Mouse (Mus musculus) CH12F3 (cell line): ENCODE data around the gene Nacc1.

Experiments used
- in situ Hi-C: fragments of 300-500 bp; cut with MboI; formaldehyde crosslinking; loops from 2 replicates; pipeline ENCODE4 v1.14.3; 2020; ENCODE audit warnings: low sequenced_read_pairs

Nacc1 gene

GRCm38 (mm10) chr8:84715893-84716468 is 28.3 kb upstream of the Nacc1 start:
- in situ Hi-C loops = no loop called here

DNA sequence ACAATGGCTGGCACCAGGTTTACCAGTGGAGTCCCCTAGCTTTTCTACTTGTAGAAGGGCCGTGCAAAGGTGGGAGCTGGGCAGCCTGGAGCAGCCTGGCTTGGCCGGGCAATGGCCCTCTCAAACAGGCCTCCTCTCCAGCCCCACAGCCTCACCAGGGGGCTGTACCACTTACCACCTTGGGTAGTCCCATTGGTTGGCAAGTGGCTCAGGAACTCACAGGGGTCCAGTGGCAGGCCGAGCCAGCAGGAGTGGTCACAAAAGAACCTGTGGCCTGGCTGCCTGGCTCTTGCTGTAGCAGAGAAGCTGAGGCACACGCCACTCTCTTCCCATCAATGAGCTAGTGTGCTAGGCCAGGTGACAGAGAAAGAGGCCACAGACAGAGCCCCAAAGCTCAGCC is 26.5 kb upstream of the Nacc1 start:
- in situ Hi-C loops = loop anchor here (5.0 kb wide), 1 partner anchor 98 kb away; no protein-coding TSS in a partner anchor

DNA sequence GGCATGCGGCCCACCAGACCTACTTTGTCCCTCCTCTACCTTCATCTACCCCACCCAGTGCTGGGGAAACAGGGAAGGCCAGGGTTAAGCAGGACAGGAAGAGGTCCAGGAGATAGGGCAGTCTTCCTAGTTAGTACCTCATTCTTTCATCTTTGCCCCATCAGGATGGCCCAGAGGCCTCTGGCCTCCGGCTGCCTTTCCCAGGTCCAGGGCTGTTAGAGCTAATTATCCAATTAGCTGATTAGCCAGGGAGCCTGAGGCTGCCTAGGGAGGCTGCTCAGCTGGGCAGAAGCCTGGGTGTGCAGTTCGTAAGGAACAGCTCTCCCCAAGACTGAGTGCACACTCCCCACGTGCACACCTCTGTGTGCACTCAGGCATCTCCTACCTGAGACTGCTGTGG is 25.7 kb upstream of the Nacc1 start:
- in situ Hi-C loops = loop anchor here (5.0 kb wide), 1 partner anchor 99 kb away; no protein-coding TSS in a partner anchor

- in situ Hi-C loops = loop anchor here (5.0 kb wide), 1 partner anchor 100 kb away; no protein-coding TSS in a partner anchor
Measured at GRCm38 (mm10) chr8:84712759-84713120, 25.1 kb upstream of the Nacc1 start.

GRCm38 (mm10) chr8:84711933-84712758 is 24.5 kb upstream of the Nacc1 start:
- in situ Hi-C loops = loop anchor here (5.0 kb wide), 1 partner anchor 100 kb away; no protein-coding TSS in a partner anchor

DNA sequence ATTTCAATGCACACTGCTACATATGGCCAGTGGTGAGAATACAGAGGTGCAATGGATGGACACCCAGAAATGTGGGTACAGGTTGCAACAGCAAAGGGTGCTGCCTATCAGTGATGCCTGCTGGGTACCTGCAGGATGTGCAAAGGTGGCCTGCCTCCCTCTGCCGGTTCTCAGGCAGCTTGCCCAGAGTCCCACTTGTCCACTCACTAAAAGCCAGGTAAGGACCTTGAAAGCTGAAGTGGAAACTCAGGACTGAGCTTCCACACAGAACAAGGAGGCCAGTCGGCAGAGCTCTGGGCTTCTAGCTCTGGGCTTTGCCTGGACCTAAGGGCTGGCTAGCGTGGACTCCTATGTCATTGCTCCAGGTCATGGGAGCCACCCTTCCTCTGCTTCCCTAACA is 23.6 kb upstream of the Nacc1 start:
- in situ Hi-C loops = loop anchor here (5.0 kb wide), 1 partner anchor 101 kb away; no protein-coding TSS in a partner anchor

- in situ Hi-C loops = loop anchor here (5.0 kb wide), 1 partner anchor 102 kb away; no protein-coding TSS in a partner anchor
Measured at GRCm38 (mm10) chr8:84709931-84710330, 22.3 kb upstream of the Nacc1 start.

GRCm38 (mm10) chr8:84708774-84709475 is 21.3 kb upstream of the Nacc1 start:
- in situ Hi-C loops = no loop called here

DNA sequence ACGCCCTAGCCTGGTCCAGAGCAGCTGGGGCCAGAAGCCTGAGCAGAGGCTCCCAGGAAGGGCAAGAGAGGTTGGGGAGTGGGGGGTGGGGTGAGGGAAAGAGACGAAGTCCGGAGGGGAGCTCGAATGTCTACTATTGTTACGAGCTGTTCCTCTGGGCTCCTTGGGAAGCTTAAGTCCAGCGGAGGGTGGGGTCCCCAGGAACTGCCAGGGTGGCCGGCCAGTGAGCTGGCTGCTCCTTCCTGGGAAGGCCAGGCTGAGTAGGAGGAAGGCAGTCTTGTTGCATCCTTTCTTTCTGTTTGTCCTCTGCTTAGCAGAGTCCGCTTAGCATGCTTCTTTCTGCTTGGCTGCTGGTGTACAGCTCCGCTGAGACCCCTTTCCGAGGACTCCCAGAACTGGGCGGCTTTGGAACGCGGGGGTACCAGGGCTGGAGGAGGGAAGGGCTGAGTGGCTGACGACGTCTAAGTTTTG is 20.4 kb upstream of the Nacc1 start:
- in situ Hi-C loops = no loop called here

DNA sequence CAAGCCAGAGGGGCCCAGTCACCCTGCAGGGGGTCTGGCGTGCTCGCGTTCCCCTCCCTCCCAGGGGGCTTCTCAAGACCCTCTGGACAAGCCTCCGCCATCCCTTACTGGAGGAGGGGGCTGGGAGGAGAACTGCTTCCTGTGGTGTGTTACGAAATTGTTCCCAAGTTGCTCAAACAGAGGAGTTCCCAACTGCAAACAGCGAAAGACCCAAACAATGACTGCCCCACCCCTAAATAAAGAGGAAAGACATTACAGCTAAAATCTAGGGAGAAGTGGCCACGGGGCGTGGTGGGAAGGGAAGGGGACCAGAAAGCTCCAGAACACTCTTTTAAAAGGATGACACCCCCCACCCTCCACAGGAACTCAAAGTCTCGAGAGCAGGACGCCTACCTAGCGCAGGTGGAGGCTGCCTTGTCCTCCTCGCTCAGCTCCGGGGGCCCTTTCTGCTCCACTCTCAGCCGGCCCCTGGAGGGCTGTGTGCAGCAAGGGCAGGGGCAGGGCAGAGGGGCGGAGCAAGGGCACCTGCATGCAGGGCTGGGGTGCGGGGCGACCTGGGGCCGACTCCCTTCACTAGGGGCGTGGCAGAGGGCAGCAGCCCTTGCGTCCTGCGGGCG is 19.7 kb upstream of the Nacc1 start:
- in situ Hi-C loops = no loop called here

GRCm38 (mm10) chr8:84706610-84707266 is 19.1 kb upstream of the Nacc1 start:
- in situ Hi-C loops = no loop called here

GRCm38 (mm10) chr8:84705960-84706359 is 18.3 kb upstream of the Nacc1 start:
- in situ Hi-C loops = no loop called here

DNA sequence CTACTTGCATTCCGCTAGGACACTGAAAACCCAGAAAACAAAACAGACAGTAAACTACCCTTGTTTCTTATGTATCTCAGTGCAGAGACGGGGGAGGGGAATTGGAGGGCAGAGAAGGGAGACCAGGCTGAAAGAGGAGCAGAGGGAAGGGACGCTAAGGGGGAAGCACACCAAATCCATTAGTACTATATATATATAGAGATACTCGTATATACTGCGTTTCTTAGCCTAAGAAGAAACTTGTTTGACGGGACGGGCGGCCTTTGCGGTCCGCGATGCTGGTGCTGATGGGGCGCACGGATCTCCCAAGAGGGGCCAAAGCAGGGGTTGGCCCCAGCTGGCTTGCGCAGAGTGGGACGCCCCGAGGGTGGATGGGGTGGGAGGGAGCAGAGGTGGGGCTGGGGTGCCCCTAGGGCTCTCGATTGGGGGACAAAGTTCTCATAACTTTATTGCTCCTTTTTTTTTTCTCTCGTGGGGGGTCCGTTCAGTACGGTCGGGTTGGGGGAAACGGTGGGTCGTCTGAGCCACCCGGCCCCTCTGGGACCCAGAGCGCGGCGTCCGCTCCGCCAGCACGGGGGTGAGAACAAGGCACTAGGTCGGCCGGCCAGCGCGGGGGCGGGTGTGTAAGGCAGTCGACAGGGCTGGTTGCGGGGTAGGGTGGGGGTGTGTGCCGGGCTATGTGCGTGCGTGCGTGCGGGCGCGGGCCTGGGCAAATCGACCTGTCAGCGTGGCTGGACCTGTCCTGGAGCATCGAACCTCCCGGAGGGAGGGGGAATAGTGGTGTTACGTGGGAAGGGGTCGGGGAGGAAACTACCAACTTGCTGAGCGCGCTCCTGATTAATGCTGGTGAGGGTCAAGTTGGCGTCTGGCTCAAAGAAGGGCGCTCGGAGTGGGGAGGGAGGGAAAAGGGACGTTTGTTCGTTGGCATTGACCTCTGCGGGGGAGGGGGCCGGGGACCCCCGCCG is 17.5 kb upstream of the Nacc1 start:
- in situ Hi-C loops = no loop called here

DNA sequence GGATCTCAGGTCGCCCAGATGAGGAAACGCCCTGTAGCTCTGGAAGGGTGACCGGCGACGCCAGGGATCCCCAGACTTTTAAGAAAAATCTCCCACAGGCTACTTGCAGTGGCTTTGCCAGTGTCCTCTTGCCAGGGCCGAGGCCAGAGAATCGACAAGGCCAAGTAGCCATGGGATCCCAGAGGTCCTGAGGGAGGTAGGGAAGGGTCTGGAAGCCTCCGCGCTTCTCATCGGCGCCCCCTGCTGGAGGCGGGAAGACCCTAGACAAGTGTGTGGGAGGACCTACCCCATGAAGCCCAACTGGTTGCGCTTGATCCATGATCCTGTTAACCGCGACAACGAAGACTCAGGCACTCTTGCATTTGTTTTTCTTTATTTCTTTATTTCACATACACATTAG is 16.7 kb upstream of the Nacc1 start:
- in situ Hi-C loops = no loop called here

- in situ Hi-C loops = no loop called here
Measured at GRCm38 (mm10) chr8:84703466-84704249, 16.0 kb upstream of the Nacc1 start.

DNA sequence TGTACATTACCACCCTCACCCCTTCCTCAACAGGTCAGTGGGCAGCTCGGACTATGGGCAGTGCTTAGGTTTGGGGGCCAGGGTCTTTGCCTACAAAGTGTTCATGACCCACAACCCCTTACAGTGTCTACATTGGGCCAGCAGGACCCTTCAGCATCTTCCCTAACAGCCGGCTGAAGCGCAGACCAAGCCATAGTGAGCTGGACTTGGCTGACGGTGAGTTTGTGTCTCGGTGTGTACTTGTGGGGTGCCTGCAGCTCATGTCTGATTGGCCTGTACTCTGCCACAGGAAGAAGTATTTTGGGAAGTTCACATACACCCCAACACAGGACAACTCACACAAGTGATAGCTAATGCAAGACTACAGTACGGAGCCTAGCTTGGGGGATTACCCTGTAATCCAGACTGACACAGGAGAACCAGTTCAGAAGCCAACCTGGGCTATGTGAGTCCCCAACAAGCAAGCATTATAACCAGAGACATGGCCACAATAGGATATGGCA is 15.4 kb upstream of the Nacc1 start:
- in situ Hi-C loops = no loop called here

DNA sequence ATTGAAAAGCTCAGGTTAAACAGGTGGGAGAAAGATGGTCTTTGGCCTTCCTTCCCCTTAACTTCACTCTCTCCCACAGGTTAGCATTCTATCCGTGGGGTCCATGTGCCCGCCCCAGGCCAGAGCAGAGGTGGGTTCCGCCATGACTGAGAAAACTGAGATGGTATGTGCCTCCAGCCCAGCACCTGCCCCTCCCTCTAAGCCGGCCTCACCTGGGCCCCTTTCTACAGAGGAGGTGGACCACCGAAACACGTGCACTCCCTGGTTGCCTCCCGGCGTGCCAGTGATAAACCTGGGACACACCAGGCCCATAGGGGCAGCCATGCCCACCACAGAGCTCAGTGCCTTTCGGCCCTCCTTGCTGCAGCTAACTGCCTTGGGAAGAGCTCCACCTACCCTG is 14.9 kb upstream of the Nacc1 start:
- in situ Hi-C loops = no loop called here
